Mouse (Mus musculus) lung, adult 2 months (tissue): ENCODE results near the gene Fau. TPM values are rescaled to one million over a fixed set of nuclear protein-coding genes. Genes with fewer than 3 reads are reported as not detected.

Source experiments
- DNase-seq: peaks from one replicate; pipeline ENCODE4 v3.0.0; 2022
- H3K4me1 ChIP-seq: fragments of 200-500 bp; 2 replicates; pipeline ENCODE4 v1.6.1; 2011; ENCODE audit warnings: low read length; ENCODE audit not compliant: control insufficient read depth, insufficient read depth
- H3K4me3 ChIP-seq: fragments of 200-500 bp; replicated peaks from 2 replicates; pipeline ENCODE3; 2011; ENCODE audit warnings: low read depth, mild to moderate bottlenecking, control low read depth, low read length; ENCODE audit errors: extremely low read depth
- CTCF ChIP-seq: fragments of 200-500 bp; IDR thresholded peaks from 2 replicates; pipeline ENCODE4 v1.5.1; 2011; ENCODE audit warnings: mild to moderate bottlenecking, low read length, control low read depth; ENCODE audit not compliant: insufficient read depth
- POLR2A ChIP-seq: fragments of 200-500 bp; IDR thresholded peaks from 2 replicates; pipeline ENCODE4 v1.6.1; 2011; ENCODE audit warnings: low read depth, mild to moderate bottlenecking, control low read depth, low read length, borderline replicate concordance; ENCODE audit errors: extremely low read depth
- WGBS: fragments of 180-500 bp; shearing (Covaris S2); methylation state at CpG from one replicate; pipeline ENCODE4 v1.1.7; 2018; 5-methylcytosine and 5-hydroxymethylcytosine counted together
- polyA plus RNA-seq: library from polyadenylated mRNA; depleted of rRNA; stranded (reverse); fragments of >200 nt; gene quantifications from 2 replicates; pipeline ENCODE4 v1.2.3, GENCODE M21; 2012

The Fau gene
- polyA plus RNA-seq, 1 experiment, result 896 TPM

DNA sequence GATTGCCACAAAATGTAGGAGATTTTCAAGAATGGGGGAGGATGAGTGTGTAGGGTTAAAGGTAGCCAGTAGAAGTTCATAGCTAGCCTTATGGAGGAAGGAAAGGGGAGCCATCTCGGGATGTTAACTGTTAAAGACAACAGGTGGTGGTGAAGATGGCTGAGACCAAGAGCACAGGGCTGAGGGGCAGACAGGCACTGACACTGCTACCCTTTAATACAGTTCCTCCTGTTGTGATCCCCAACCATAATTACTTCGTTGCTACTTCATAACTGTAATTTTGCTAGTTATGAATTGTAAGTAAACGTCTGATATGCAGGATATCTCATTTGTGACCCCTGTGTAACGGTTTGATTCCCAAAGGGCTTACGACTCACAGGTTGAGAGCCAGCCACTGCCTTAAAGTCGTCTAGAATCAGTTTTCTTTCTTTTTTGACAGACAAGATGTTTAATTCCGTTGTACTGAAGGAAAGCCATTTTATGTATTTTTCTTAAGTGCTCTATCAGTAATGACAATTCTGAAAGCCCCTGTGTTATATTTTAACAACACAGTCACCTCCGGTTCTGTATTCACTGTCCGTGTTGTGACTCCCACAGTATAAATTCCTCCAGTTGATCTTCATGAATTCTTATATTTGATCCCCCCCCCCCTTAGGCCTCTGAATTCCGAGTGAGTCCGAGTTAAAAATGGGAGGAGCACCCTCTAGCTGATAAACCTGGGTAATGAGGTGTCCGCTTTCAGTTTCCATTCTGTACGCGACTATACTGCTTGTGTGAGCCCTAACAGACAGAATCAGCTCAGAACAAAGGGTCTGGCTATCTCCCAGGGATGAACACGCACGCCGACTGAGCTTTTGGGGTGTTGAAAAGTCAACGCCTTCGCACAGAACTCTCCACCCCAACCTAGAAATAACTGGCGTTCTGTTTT lies 12.0 kb upstream of the Fau start:
- 10% methylated on average over 20 of the region's 20 CpGs for WGBS
- no peak for DNase-seq
- no peak for TF ChIP-seq CTCF

GRCm38 (mm10) chr19:6046294-6047153 lies 11.1 kb upstream of the Fau start, which contains the start of gene Syvn1:
TSS of gene Syvn1 (plus strand) at chr19:6046576.
- TF ChIP-seq POLR2A (peak; percentile 80), CTCF (no peak)
- WGBS, result under 1% methylated on average over 65 of the region's 65 CpGs
- Histone ChIP-seq H3K4me3 (peak within 1 kb of the TSS; percentile 100), H3K4me1 (peaks cover 4% of the 10 kb centered on the region)
- peak; percentile 93 for DNase-seq

More for the DNA sequence above, 12.0 kb upstream of the Fau start:
- Histone ChIP-seq H3K4me1 (peaks cover 4% of the 10 kb centered on the region), H3K4me3 (peak overlapping the region; percentile 100)

GRCm38 (mm10) chr19:6047154-6047898 lies 10.3 kb upstream of the Fau start:
- DNase-seq, result no peak
- Histone ChIP-seq H3K4me3 (peak overlapping the region; percentile 100), H3K4me1 (peaks cover 4% of the 10 kb centered on the region)
- TF ChIP-seq CTCF (no peak), POLR2A (no peak)
- under 1% methylated on average over 44 of the region's 44 CpGs for WGBS

GRCm38 (mm10) chr19:6047899-6048166 lies 9.8 kb upstream of the Fau start:
- no peak for DNase-seq
- TF ChIP-seq POLR2A, result no peak
- TF ChIP-seq CTCF, result no peak
- WGBS, result 77% methylated on average over 8 of the region's 8 CpGs
- Histone ChIP-seq H3K4me3 (peak overlapping the region; percentile 100), H3K4me1 (peaks cover 4% of the 10 kb centered on the region)

DNA sequence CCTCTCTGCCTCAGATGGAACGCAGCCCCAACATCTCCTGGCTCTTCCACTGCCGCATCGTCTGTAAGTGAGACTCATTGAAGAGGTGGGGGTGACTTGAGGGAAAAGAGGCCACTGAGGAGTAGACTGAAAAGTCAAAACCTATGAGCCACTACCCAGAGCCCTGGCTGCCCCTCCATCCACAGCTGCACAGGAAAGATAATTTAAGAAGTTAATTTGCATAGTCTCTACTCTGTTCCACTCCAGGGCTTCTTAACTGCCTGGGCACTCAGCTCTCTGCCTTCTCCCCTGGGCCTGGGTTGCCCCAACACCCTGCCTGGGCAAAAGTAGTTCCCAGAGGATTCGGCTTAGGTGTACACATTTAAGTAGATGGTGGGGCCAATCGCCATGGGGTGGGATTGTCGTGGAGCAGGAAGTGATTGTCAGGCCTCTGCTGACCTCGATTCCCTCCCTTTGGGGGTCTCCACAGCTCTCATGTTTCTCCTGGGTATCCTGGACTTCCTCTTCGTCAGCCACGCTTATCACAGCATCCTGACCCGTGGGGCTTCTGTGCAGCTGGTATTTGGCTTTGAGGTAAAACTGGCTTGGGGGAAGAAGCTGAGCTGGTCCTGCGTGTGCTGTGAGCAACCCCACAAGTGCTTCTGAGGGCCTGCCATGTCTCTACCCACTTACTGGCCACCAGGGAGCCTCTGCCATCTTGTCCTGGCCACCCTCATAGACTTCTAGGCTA lies 8.8 kb upstream of the Fau start:
- H3K4me1 ChIP-seq, result peaks cover 4% of the 10 kb centered on the region
- no peak for DNase-seq
- H3K4me3 ChIP-seq, result no peak overlapping the region
- 73% methylated on average over 11 of the region's 11 CpGs for WGBS
- no peak for TF ChIP-seq CTCF
- no peak for TF ChIP-seq POLR2A

DNA sequence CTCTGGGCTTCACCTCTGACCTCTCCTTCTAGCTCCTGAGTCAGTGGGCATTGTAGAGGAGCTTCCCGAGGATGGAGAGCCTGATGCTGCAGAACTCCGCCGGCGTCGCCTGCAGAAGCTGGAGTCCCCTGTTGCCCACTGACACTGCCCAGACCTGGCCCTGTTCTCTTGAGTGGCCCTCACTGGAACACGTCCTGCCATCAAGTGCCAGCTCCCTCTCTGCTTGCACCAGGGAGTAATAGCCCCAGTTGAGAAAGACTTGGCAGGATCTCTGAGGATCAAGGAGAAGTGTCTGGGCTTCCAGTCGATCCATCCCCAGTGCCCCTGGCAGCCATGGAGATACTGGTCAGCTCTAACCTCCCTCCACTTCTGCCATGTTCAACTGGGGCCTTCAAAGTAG lies 5.1 kb upstream of the Fau start:
- 79% methylated on average over 7 of the region's 7 CpGs for WGBS
- no peak for DNase-seq
- Histone ChIP-seq H3K4me1 (peaks cover 8% of the 10 kb centered on the region), H3K4me3 (no peak overlapping the region)
- TF ChIP-seq POLR2A, result no peak
- no peak for TF ChIP-seq CTCF

GRCm38 (mm10) chr19:6054296-6054695 lies 3.3 kb upstream of the Fau start:
- no peak for DNase-seq
- no peak for TF ChIP-seq CTCF
- TF ChIP-seq POLR2A, result no peak
- 62% methylated on average over 5 of the region's 5 CpGs for WGBS
- Histone ChIP-seq H3K4me3 (no peak overlapping the region), H3K4me1 (peaks cover 10% of the 10 kb centered on the region)

DNA sequence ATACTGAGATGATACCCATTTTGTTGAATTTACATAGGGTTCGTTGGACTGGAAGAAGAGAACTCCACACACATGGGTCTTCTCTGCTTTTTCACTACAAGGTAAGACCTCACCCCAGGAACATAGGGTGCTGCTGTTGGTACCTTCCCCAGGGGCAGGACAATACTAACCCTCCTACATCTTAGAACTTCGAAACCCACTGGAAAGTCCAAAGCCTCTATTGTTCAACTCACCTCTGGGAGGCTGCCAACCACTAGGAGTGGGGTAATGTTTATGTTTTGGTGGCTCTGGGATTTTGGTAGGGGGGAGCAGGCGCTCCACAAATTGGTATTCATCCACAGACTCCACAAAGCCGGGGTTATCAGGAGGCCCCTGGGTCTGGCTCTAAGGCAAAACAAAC lies 948 bp upstream of the Fau start:
- H3K4me1 ChIP-seq, result peaks cover 11% of the 10 kb centered on the region
- WGBS, result 39% methylated on average over 4 of the region's 4 CpGs
- no peak for DNase-seq
- TF ChIP-seq CTCF (no peak), POLR2A (no peak)
- no peak overlapping the region for H3K4me3 ChIP-seq

DNA sequence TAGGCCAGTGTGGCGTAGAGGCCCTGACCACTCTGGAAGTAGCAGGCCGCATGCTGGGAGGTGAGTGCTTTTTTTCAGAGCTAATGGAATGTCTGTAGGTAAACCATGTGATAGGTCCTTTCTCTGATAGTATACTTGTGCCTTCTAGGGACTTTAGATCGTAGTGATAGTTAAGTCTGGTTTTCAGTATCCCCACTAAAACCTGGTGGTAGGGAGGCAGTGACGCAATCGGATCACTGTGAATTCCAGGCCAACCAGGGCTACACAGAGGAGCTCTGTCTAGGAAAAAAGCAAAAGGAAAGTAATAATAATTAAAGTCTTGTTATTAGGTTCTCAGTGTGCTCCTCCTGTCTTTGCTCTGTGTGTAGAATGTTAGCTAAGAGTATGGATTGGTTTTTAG lies 869 bp downstream of the Fau start:
- H3K4me1 ChIP-seq, result peaks cover 19% of the 10 kb centered on the region
- TF ChIP-seq CTCF, result no peak
- no peak for TF ChIP-seq POLR2A
- 28% methylated on average over 5 of the region's 5 CpGs for WGBS
- H3K4me3 ChIP-seq, result peak overlapping the region; percentile 96
- no peak for DNase-seq
